Mouse (Mus musculus) midbrain, embryonic 10.5 days (tissue): ENCODE results near the gene Rnf208. TPM values are rescaled to one million over a fixed set of nuclear protein-coding genes. Genes with fewer than 3 reads are reported as not detected.
"Not testable (repeated sequence)": the region's sequence is repeated elsewhere in the genome, so short reads cannot be mapped to it uniquely, and the experiment has no call there.

Experiments
- DNase-seq: peaks from one replicate; pipeline ENCODE4 v3.0.0-alpha.2; 2017; ENCODE audit warnings: low spot score
- H3K27ac ChIP-seq: fragments of 300-500 bp; sonication (generic); replicated peaks from 2 replicates; pipeline ENCODE4 v1.5.1; 2016; ENCODE audit warnings: mild to moderate bottlenecking
- H3K27me3 ChIP-seq: fragments of 300-500 bp; sonication (generic); 2 replicates; pipeline ENCODE4 v1.6.1; 2016; ENCODE audit warnings: low read depth, mild to moderate bottlenecking; ENCODE audit not compliant: poor library complexity, severe bottlenecking
- H3K36me3 ChIP-seq: fragments of 300-500 bp; sonication (generic); 2 replicates; pipeline ENCODE4 v1.6.1; 2016; ENCODE audit warnings: mild to moderate bottlenecking, moderate library complexity
- H3K4me1 ChIP-seq: fragments of 300-500 bp; sonication (generic); 2 replicates; pipeline ENCODE4 v1.6.1; 2016
- H3K4me3 ChIP-seq: fragments of 300-500 bp; sonication (generic); 2 replicates; pipeline ENCODE4 v1.5.1; 2016; ENCODE audit warnings: mild to moderate bottlenecking, moderate library complexity
- H3K9me3 ChIP-seq: fragments of 300-500 bp; sonication (generic); replicated peaks from 2 replicates; pipeline ENCODE4 v1.6.1; 2016; ENCODE audit warnings: mild to moderate bottlenecking
- WGBS: fragments of 180-500 bp; shearing (Covaris S2); methylation state at CpG from one replicate; pipeline ENCODE4 v1.1.7; 2016; 5-methylcytosine and 5-hydroxymethylcytosine counted together
- polyA plus RNA-seq: library from polyadenylated mRNA; unstranded; fragments of >200 nt; fragmentation: Nextera tagmentation; extraction: Ambion mirVana; gene quantifications from 2 replicates; pipeline ENCODE4 v1.2.1, GENCODE M21; 2016

The Rnf208 gene
- polyA plus RNA-seq, 1 experiment from 2014 or later: 28.3 TPM

GRCm38 (mm10) chr2:25239766-25240165 lies 2.3 kb upstream of the Rnf208 start:
- no peak for DNase-seq
- Histone ChIP-seq H3K9me3 (no peaks in the 10 kb centered on the region), H3K4me3 (no peak overlapping the region; the same call in 1 of the 2 replicates), H3K4me1 (peaks cover 33% of the 10 kb centered on the region), H3K36me3 (peaks cover 8% of the 10 kb centered on the region; the same call in 1 of the 2 replicates), H3K27me3 (peaks cover 38% of the 10 kb centered on the region), H3K27ac (no peak overlapping the region)
- 90% methylated on average over 3 of the region's 3 CpGs for WGBS

- Histone ChIP-seq H3K27me3 (peaks cover 38% of the 10 kb centered on the region), H3K36me3 (peaks cover 14% of the 10 kb centered on the region), H3K4me3 (peak overlapping the region; percentile 67), H3K27ac (peak overlapping the region; percentile 78), H3K4me1 (peaks cover 33% of the 10 kb centered on the region), H3K9me3 (no peaks in the 10 kb centered on the region)
- no peak for DNase-seq
- 51% methylated on average over 8 of the region's 8 CpGs for WGBS
Observed at GRCm38 (mm10) chr2:25240310-25240709, 1.7 kb upstream of the Rnf208 start.

GRCm38 (mm10) chr2:25240723-25241437 lies 1.2 kb upstream of the Rnf208 start:
- peak overlapping the region; percentile 67 for H3K4me3 ChIP-seq
- H3K27ac ChIP-seq: peak overlapping the region; percentile 78
- 1% methylated on average over 29 of the region's 29 CpGs for WGBS
- peaks cover 33% of the 10 kb centered on the region for H3K4me1 ChIP-seq
- DNase-seq: peak; percentile 77
- peaks cover 19% of the 10 kb centered on the region for H3K36me3 ChIP-seq
- no peaks in the 10 kb centered on the region for H3K9me3 ChIP-seq
- H3K27me3 ChIP-seq: peaks cover 38% of the 10 kb centered on the region

DNA sequence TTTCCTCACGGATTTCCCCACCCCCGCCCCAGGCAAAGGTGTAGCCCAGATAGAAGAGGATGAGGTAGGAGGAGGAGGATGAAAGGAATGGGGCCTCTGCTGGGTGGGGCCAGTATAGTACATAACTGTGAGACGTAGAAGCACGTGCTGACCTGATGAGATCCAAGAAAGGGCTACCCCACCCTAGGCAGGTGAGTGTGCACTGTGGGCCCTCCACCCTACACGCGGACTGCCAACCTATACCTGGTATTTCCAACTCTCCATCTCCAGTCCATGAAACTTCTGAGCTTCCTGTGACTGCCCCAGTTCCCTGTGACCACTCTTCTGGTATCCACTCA lies 648 bp upstream of the Rnf208 start:
- peaks cover 38% of the 10 kb centered on the region for H3K27me3 ChIP-seq
- H3K4me3 ChIP-seq: peak overlapping the region; percentile 67
- no peaks in the 10 kb centered on the region for H3K9me3 ChIP-seq
- DNase-seq: no peak
- 20% methylated on average over 6 of the region's 6 CpGs for WGBS
- H3K36me3 ChIP-seq: peaks cover 24% of the 10 kb centered on the region
- peak overlapping the region; percentile 80; the same call in 1 of the 2 replicates for H3K27ac ChIP-seq
- peaks cover 33% of the 10 kb centered on the region for H3K4me1 ChIP-seq

DNA sequence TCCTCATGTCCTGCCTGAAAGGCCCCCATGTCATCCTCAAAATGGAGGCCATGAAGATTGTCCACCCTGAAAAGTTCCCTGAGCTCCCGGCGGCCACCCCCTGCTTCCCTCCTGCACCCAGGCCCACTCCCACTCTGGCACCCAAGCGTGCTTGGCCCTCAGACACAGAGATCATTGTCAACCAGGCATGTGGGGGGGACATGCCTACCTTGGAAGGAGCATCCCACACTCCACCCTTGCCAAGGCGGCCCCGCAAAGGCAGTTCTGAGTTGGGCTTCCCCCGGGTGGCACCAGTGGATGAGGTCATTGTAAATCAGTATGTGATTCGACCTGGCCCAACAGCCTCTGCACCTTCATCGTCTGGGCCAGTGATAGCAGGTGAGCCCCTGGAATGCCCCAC lies 1.3 kb downstream of the Rnf208 start:
- H3K9me3 ChIP-seq: no peaks in the 10 kb centered on the region
- DNase-seq: no peak
- peak overlapping the region; percentile 67; the same call in 1 of the 2 replicates for H3K4me3 ChIP-seq
- H3K36me3 ChIP-seq: peaks cover 44% of the 10 kb centered on the region
- peak overlapping the region; percentile 80; the same call in 1 of the 2 replicates for H3K27ac ChIP-seq
- peaks cover 33% of the 10 kb centered on the region for H3K4me1 ChIP-seq
- H3K27me3 ChIP-seq: peaks cover 38% of the 10 kb centered on the region
- 77% methylated on average over 8 of the region's 8 CpGs for whole genome bisulfite sequencing

DNA sequence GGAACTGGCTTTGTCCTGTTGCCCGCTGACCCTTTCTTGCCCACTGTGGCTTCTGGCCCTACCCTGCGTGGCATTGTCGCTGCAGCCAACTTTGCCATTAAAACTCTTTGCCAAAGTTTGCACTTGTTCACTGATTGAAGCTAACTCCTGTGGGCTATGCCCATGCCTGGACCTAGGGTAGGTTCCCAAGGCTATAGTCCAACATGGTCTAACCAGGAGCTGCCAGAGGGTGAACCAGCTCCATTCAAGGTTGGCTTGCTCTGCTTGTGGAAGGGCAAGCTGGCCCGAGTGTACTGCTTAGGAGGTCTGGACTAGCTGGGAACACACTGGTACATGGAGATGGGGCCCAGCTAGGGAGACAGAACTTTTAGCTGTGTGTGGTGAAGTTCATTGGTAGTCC lies 2.1 kb downstream of the Rnf208 start:
- no peaks in the 10 kb centered on the region for H3K9me3 ChIP-seq
- WGBS: 83% methylated on average over 4 of the region's 4 CpGs
- H3K36me3 ChIP-seq: peaks cover 52% of the 10 kb centered on the region
- peaks cover 38% of the 10 kb centered on the region for H3K27me3 ChIP-seq
- DNase-seq: no peak
- H3K27ac ChIP-seq: no peak overlapping the region
- H3K4me3 ChIP-seq: no peak overlapping the region
- H3K4me1 ChIP-seq: peaks cover 33% of the 10 kb centered on the region

DNA sequence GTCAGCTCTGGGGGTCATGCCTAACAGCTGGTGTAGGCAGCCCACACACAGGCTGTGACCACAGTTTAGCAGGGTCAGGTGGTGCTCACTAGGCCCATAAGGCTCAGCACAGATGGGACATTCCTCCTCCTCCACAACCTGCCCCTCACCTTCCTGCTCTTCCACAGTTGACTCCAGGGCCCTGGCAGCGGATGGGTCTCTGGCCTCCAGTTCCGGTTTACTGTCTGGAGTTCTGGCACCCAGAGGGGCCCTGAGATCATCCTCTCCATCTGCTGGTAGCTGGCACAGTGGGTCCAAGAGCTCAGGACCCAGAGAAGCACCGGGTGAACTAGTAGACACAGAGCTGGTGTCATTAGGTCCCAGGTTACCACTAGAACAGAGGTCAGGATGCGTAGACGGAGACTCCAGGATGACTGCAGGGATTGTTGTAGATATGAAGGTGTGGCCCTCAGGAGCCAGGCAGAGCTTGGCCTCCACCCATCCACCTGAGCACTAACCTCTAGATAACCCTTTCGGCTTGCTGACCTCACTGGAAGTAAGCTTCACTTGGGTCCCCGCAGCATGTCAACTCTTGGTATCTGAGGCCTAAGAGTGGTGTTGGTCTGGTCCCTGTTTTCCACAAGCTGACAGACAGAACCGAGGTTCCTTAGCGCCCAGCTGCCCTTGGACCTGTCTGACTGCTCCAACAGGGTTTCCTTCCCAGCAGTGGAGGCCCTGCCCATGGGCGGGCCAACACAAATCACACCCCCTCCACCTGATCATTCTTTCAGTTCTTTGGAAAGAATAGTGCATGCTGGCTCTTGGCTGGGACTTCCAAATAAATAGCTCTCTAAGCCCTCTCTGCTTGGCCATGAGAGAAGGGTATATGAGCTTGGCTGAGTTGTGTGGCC lies 4.4 kb downstream of the Rnf208 start, which contains the start of gene AL732309.1:
TSS of gene AL732309.1 (minus strand) at position 681 of the 890 bp plus-strand sequence.
- peaks cover 20% of the 10 kb centered on the region for H3K4me1 ChIP-seq
- no peak within 1 kb of the TSS for H3K27ac ChIP-seq
- H3K36me3 ChIP-seq: peaks cover 75% of the 10 kb centered on the region
- no peak within 1 kb of the TSS for H3K4me3 ChIP-seq
- 92% methylated on average over 10 of the region's 10 CpGs for WGBS
- no peaks in the 10 kb centered on the region for H3K9me3 ChIP-seq
- no peak for DNase-seq
- peaks cover 30% of the 10 kb centered on the region for H3K27me3 ChIP-seq

- WGBS: 89% methylated on average over 1 of the region's 1 CpGs
- Histone ChIP-seq H3K4me3 (no peak overlapping the region), H3K9me3 (no peaks in the 10 kb centered on the region), H3K36me3 (peaks cover 64% of the 10 kb centered on the region), H3K4me1 (peaks cover 18% of the 10 kb centered on the region), H3K27me3 (no peaks in the 10 kb centered on the region), H3K27ac (no peak overlapping the region)
- no peak for DNase-seq
Observed at GRCm38 (mm10) chr2:25252331-25252730, 10.3 kb downstream of the Rnf208 start.

GRCm38 (mm10) chr2:25255284-25255779 lies 13.3 kb downstream of the Rnf208 start, which contains the start of gene Tmem203:
Gene Tmem203 (plus strand): TSS chr2:25255439.
- WGBS: 0% methylated on average over 39 of the region's 39 CpGs
- peak within 1 kb of the TSS; percentile 92 for H3K4me3 ChIP-seq
- peak within 1 kb of the TSS; percentile 94 for H3K27ac ChIP-seq
- H3K36me3 ChIP-seq: peaks cover 34% of the 10 kb centered on the region
- no peaks in the 10 kb centered on the region for H3K27me3 ChIP-seq
- H3K4me1 ChIP-seq: peaks cover 18% of the 10 kb centered on the region
- DNase-seq: peak; percentile 95
- no peaks in the 10 kb centered on the region for H3K9me3 ChIP-seq

DNA sequence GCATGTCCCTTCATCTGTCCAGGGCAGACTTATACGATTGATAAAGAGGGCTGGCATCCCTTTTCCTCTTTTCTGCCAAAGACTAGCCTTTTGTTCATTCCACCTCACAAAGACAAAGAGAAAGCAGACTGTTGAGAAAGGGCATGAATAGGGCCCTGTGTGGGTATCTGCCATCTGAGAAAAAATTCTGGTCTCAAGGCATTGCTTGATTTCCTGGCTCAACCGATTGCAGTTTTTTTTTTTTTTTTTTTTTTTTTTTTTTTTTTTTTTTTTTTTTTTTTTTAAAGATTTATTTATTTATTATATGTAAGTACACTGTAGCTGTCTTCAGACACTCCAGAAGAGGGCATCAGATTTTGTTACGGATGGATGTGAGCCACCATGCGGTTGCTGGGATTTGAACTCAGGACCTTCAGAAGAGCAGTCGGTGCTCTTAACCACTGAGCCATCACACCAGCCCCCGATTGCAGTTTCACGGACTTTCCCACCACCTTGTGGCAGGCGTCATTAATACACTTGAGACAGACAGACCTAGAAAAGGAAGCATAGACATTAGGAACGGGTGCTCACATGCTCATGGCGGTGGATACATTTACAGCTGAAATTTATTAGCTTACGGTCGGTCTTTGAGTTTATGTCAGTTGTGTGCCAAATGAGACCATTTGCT lies 14.5 kb downstream of the Rnf208 start:
- WGBS: 61% methylated on average over 12 of the region's 12 CpGs
- not testable (repeated sequence) for DNase-seq, H3K9me3 ChIP-seq, H3K27me3 ChIP-seq, H3K27ac ChIP-seq
- Histone ChIP-seq H3K4me3 (peak overlapping the region; percentile 92), H3K4me1 (peaks cover 18% of the 10 kb centered on the region), H3K36me3 (peaks cover 21% of the 10 kb centered on the region)

GRCm38 (mm10) chr2:25257250-25257649 lies 15.2 kb downstream of the Rnf208 start:
- peaks cover 24% of the 10 kb centered on the region for H3K4me1 ChIP-seq
- not testable (repeated sequence) for H3K27ac ChIP-seq, H3K9me3 ChIP-seq, DNase-seq, H3K4me3 ChIP-seq, H3K27me3 ChIP-seq
- H3K36me3 ChIP-seq: peaks cover 14% of the 10 kb centered on the region
- 82% methylated on average over 5 of the region's 5 CpGs for WGBS

DNA sequence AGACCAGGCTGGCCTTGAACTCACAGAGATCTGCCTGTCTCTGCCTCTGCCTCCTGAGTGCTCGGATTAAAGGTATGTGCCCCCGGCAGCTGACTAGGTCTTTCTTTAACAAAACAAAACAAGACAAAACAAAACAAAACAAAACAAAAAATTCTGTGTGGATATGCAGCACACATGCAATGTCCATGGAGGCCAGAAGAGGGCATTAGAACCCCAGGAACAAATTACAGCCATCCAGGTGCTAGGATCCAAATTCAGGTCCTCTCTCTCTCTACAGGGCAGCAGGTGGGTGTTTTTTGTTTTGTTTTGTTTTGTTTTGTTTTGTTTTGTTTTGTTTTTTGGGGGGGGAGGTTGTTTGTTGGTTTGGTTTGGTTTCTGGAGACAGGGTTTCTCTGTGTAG lies 16.8 kb downstream of the Rnf208 start:
- no peak overlapping the region for H3K27ac ChIP-seq
- 56% methylated on average over 2 of the region's 2 CpGs for WGBS
- peaks cover 39% of the 10 kb centered on the region for H3K4me1 ChIP-seq
- no peaks in the 10 kb centered on the region for H3K9me3 ChIP-seq
- no peak overlapping the region for H3K4me3 ChIP-seq
- H3K36me3 ChIP-seq: no peaks in the 10 kb centered on the region
- peaks cover 11% of the 10 kb centered on the region for H3K27me3 ChIP-seq
- DNase-seq: no peak
